9 mouse cellular contexts compared by ENCODE assay signal in genomic region chr5:14195172-14195819, GRCm38 (mm10).
DNase-seq lines count a peak whose midpoint lies in the region; ATAC-seq and TF ChIP-seq lines count a peak whose summit lies in the region.
"Had no signal": no experiment of that assay in that cellular context is flagged by ENCODE, and none has a peak within 500 bp of the region (broad histone marks: within the 10 kb centered on the region; RNA-seq: fewer than 3 reads in every experiment).

No protein-coding gene starts in this region.

- H3K4me2 ChIP-seq in forebrain, postnatal 0 days (ENCODE audit: low read depth): peak overlapping the region; percentile 11; the same call in 1 of the 2 replicates
- H3K4me2 ChIP-seq in limb, embryonic 14.5 days (replicated peaks; ENCODE audit: low read depth, low read length, severe bottlenecking): no peak overlapping the region
- H3K4me2 ChIP-seq in stomach, embryonic 15.5 days: no peak overlapping the region

- 12% methylated on average over 6 of the region's 6 CpGs for WGBS in forebrain, postnatal 0 days
- 66% methylated on average over 6 of the region's 6 CpGs for WGBS in limb, embryonic 14.5 days
- 42% methylated on average over 6 of the region's 6 CpGs for WGBS in stomach, embryonic 15.5 days

- peak; percentile 95 for ATAC-seq in forebrain, postnatal 0 days
- peak; percentile 47; the same call in 1 of the 2 replicates for ATAC-seq in limb, embryonic 14.5 days (ENCODE audit: low FRiP score, low read depth)
- peak; percentile 47; the same call in 1 of the 2 replicates for ATAC-seq in stomach, embryonic 15.5 days (ENCODE audit: insufficient read depth, low FRiP score, low read depth)

- H3K4me1 ChIP-seq in forebrain, postnatal 0 days (ENCODE audit: insufficient read depth): peaks cover 4% of the 10 kb centered on the region; the same call in 1 of the 2 replicates
- no peaks in the 10 kb centered on the region for H3K4me1 ChIP-seq in limb, embryonic 14.5 days (ENCODE audit: control insufficient read depth, insufficient read depth, low read length)
- no peaks in the 10 kb centered on the region for H3K4me1 ChIP-seq in stomach, embryonic 15.5 days

- peak; percentile 39 for TF ChIP-seq CTCF in forebrain, postnatal 0 days (IDR thresholded peaks at IDR 0.05; ENCODE audit: low read depth)

- H3K27ac ChIP-seq in forebrain, postnatal 0 days (ENCODE audit: low read depth, low read length): no peak overlapping the region
- no peak overlapping the region for H3K27ac ChIP-seq in limb, embryonic 14.5 days (replicated peaks; ENCODE audit: low read depth, low read length)
- 0 out of 2 replicates have a peak overlapping the region, but pooled peaks have one; percentile 16 for H3K27ac ChIP-seq in stomach, embryonic 15.5 days

- H3K36me3 ChIP-seq in forebrain, postnatal 0 days (ENCODE audit: insufficient read depth): no peaks in the 10 kb centered on the region
- no peaks in the 10 kb centered on the region for H3K36me3 ChIP-seq in limb, embryonic 14.5 days (ENCODE audit: control insufficient read depth, insufficient read depth, low read length)
- H3K36me3 ChIP-seq in stomach, embryonic 15.5 days: no peaks in the 10 kb centered on the region

- TF ChIP-seq POLR2A in limb, embryonic 14.5 days (IDR thresholded peaks at IDR 0.05; ENCODE audit: borderline replicate concordance, extremely low read depth, insufficient read depth, insufficient read length): no peak

- no peaks in the 10 kb centered on the region for H3K9me3 ChIP-seq in forebrain, postnatal 0 days (ENCODE audit: low read length)
- no peaks in the 10 kb centered on the region for H3K9me3 ChIP-seq in limb, embryonic 14.5 days (ENCODE audit: control insufficient read depth, low read length)
- no peaks in the 10 kb centered on the region for H3K9me3 ChIP-seq in stomach, embryonic 15.5 days

- DNase-seq in left cerebral cortex, postnatal 14 days (ENCODE audit: low spot score in 2 of 2): peak; percentile 7 to 25
- DNase-seq in left cerebral cortex, postnatal 10 days (ENCODE audit: extremely low spot score in 1 of 2, low spot score in 2 of 2): no peak
- peak; percentile 38 for DNase-seq in forebrain, postnatal 0 days
- no peak for DNase-seq in limb, embryonic 14.5 days (ENCODE audit: low spot score)
- no peak for DNase-seq in heart, adult 9 months (ENCODE audit: low spot score in 2 of 2)
- DNase-seq in spleen, postnatal 36 days (ENCODE audit: low spot score in 2 of 2): no peak
- DNase-seq: adrenal gland, postnatal 25 days; lung, postnatal 14 days had no signal

- no peaks in the 10 kb centered on the region for H3K27me3 ChIP-seq in forebrain, postnatal 0 days (ENCODE audit: insufficient read depth, low read length)
- H3K27me3 ChIP-seq in limb, embryonic 14.5 days (ENCODE audit: control insufficient read depth, insufficient read depth, low read length): no peaks in the 10 kb centered on the region
- no peaks in the 10 kb centered on the region for H3K27me3 ChIP-seq in stomach, embryonic 15.5 days (replicated peaks)

- intact Hi-C loops in left cerebral cortex, postnatal 14 days (cut with DNase I): no loop called here
- intact Hi-C loops in left cerebral cortex, postnatal 10 days (cut with DNase I): no loop called here

- H3K9ac ChIP-seq in forebrain, postnatal 0 days: 0 out of 2 replicates have a peak overlapping the region, but pooled peaks have one; percentile 15
- no peak overlapping the region for H3K9ac ChIP-seq in limb, embryonic 14.5 days (ENCODE audit: low read depth, low read length, severe bottlenecking)
- no peak overlapping the region for H3K9ac ChIP-seq in stomach, embryonic 15.5 days

- H3K4me3 ChIP-seq in forebrain, postnatal 0 days (ENCODE audit: low read depth, low read length): no peak overlapping the region
- no peak overlapping the region for H3K4me3 ChIP-seq in limb, embryonic 14.5 days (replicated peaks; ENCODE audit: low read length)
- H3K4me3 ChIP-seq in stomach, embryonic 15.5 days (replicated peaks): no peak overlapping the region

Comparison
In these comparisons a context has a peak if more than half of its experiments do, and no peak if none do; other contexts are left out.
1. DNase-seq: peak in left cerebral cortex, postnatal 14 days (2 of 2) and forebrain, postnatal 0 days (single experiment); none in left cerebral cortex, postnatal 10 days (0 of 2), limb, embryonic 14.5 days (single experiment), heart, adult 9 months (0 of 2) and spleen, postnatal 36 days (0 of 2).
2. Peak in every context shown above with its lines, with median percentiles within 50 percentile points of each other: ATAC-seq.